Mouse (Mus musculus) left cerebral cortex, adult 18-20 months (tissue): ENCODE data around the gene Cckbr. TPM values are rescaled to one million over a fixed set of nuclear protein-coding genes. Genes with fewer than 3 reads are reported as not detected.
"Not testable (repeated sequence)": the region's sequence is repeated elsewhere in the genome, so short reads cannot be mapped to it uniquely, and the experiment has no call there.

ENCODE experiments used
- DNase-seq, 2 experiments: peaks; one replicate each; pipeline ENCODE4 v3.0.0; 2021 to 2022; ENCODE audit warnings: low spot score in 2 of 2, mixed read lengths in 1 of 2
- total RNA-seq, 2 experiments: library from RNA; stranded (reverse); gene quantifications; 2 replicates each; pipeline ENCODE4 v1.2.3; 2021

Gene Cckbr
- total RNA-seq, 2 experiments from 2014 or later, result 68.3 to 74.4 TPM

- no peak for DNase-seq
Measured at GRCm38 (mm10) chr7:105434798-105435197, 9.3 kb downstream of the Cckbr start.

- DNase-seq, result peak in 1 of 2 experiments; percentile 55
Measured at GRCm38 (mm10) chr7:105437979-105438772, 12.6 kb downstream of the Cckbr start.

- DNase-seq, result no peak
Measured at GRCm38 (mm10) chr7:105441426-105441825, 15.9 kb downstream of the Cckbr start.

GRCm38 (mm10) chr7:105445076-105445475 is 19.5 kb downstream of the Cckbr start:
- DNase-seq, result no peak

GRCm38 (mm10) chr7:105453345-105453744 is 27.8 kb downstream of the Cckbr start:
- not testable (repeated sequence) for DNase-seq

- no peak for DNase-seq
Measured at GRCm38 (mm10) chr7:105458546-105458945, 33.0 kb downstream of the Cckbr start.

GRCm38 (mm10) chr7:105465505-105465904 is 40.0 kb downstream of the Cckbr start:
- DNase-seq, result peak; percentile 68 to 74

GRCm38 (mm10) chr7:105472607-105473006 is 47.1 kb downstream of the Cckbr start:
- peak in 1 of 2 experiments; percentile 17 for DNase-seq

- no peak for DNase-seq
Measured at GRCm38 (mm10) chr7:105474771-105475315, 49.3 kb downstream of the Cckbr start.

- DNase-seq, result no peak
Measured at GRCm38 (mm10) chr7:105475396-105475949, 49.9 kb downstream of the Cckbr start.

GRCm38 (mm10) chr7:105476683-105477432 is 51.3 kb downstream of the Cckbr start:
- DNase-seq, result no peak

GRCm38 (mm10) chr7:105477433-105477700 is 51.8 kb downstream of the Cckbr start:
- no peak for DNase-seq

- DNase-seq, result peak; percentile 49 to 62
Measured at GRCm38 (mm10) chr7:105477841-105478240, 52.3 kb downstream of the Cckbr start.

- DNase-seq, result no peak
Measured at GRCm38 (mm10) chr7:105478344-105478743, 52.8 kb downstream of the Cckbr start.

GRCm38 (mm10) chr7:105479232-105479631 is 53.7 kb downstream of the Cckbr start:
- DNase-seq, result no peak

GRCm38 (mm10) chr7:105480081-105480480 is 54.5 kb downstream of the Cckbr start:
- no peak for DNase-seq

- DNase-seq, result peak in 1 of 2 experiments; percentile 16
Measured at GRCm38 (mm10) chr7:105480561-105481504, 55.3 kb downstream of the Cckbr start.

- DNase-seq, result peak; percentile 66 to 73
Measured at GRCm38 (mm10) chr7:105481505-105482411, 56.2 kb downstream of the Cckbr start, which contains the start of gene Cavin3. Gene Cavin3 (minus strand): TSS chr7:105482300.

GRCm38 (mm10) chr7:105482426-105482825 is 56.9 kb downstream of the Cckbr start:
- no peak for DNase-seq

GRCm38 (mm10) chr7:105485029-105485428 is 59.5 kb downstream of the Cckbr start:
- DNase-seq, result no peak
